Mouse (Mus musculus): ENCODE data around the gene Gm15127.
"Not testable (repeated sequence)": the region's sequence is repeated elsewhere in the genome, so short reads cannot be mapped to it uniquely, and the experiment has no call there.

Gene Gm15127

GRCm38 (mm10) chrX:148663298-148663697 is at the start of gene Gm15127:
Gene Gm15127, plus strand, starts transcription at chrX:148663598.
- DNase-seq (ENCODE audit: inconsistent ontology term) = not testable (repeated sequence)

- DNase-seq (ENCODE audit: inconsistent ontology term) = not testable (repeated sequence)
These were observed 48.3 kb upstream of the Gm15127 start, which contains the start of gene Gm8334 for GRCm38 (mm10) chrX:148615053-148615452. Gene Gm8334, minus strand, starts transcription at chrX:148615153.

- not testable (repeated sequence) for DNase-seq (ENCODE audit: inconsistent ontology term)
These were observed 12.9 kb downstream of the Gm15127 start for GRCm38 (mm10) chrX:148676290-148676689.

Measured in Muller cell, postnatal 12 days (primary cell).